Mouse (Mus musculus) fibroblast of lung, adult 2 months (primary cell): ENCODE data around the gene Sod2.
"Not testable (repeated sequence)": the region's sequence is repeated elsewhere in the genome, so short reads cannot be mapped to it uniquely, and the experiment has no call there.

Experiments used
- DNase-seq: peaks from one replicate; pipeline ENCODE4 v3.0.0-alpha.2; 2011; ENCODE audit warnings: low read depth

The Sod2 gene

DNA sequence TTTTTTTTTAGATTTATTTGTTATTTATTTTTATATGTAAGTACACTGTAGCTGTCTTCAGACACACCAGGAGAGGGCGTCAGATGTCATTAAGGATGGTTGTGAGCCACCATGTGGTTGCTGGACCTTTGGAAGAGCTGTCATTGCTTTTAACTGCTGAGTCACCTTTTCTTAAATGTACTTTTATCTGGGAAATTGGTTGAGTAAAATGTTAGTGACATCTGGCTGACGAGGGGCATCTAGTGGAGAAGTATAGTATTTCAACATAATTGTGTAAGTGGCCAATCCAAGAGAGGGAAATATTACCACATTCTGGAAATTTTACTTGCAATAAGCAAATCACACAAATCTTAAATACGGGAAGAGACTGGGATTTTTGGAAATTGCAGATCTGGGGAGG lies 3.2 kb downstream of the Sod2 start:
- DNase-seq, result peak; percentile 72

DNA sequence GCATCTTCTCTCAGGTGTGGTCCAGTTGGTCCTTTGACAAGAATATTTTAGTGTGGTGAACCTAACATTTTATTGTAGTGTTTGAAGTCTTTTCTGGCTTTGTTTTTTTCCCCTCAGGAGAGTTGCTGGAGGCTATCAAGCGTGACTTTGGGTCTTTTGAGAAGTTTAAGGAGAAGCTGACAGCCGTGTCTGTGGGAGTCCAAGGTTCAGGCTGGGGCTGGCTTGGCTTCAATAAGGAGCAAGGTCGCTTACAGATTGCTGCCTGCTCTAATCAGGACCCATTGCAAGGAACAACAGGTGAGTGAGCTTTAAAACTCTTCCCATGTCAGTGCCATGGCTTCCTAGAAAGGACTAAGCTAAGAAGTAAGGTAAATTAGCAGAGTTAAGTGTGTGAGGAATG lies 6.7 kb downstream of the Sod2 start:
- no peak for DNase-seq

DNA sequence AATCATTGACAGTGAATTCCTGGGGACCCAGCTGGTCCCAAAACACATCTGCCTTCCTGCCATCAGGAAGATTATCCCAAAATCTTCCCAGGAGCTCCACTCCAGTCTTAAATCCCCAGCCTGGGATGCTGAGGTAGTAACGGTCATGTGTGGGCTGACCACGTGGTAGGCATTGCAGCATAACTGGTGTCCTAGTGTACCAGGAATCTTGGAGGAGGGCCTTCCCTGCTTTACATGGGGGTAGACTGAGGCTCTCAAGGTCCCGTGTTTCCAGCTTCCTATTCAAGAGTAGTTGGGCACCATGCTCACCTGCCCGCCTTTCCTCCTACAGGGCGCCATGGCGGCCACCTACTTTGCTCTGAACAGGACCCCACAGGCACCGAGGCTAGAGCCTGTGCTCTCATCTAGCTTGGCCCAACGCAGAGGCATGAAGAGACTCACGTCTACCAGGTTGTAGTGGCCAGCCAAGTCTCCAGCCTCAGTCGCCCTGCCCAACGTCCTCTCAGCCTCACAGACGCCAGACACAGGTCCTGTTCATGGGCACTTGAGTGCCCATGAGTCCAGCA lies 30.1 kb downstream of the Sod2 start:
- not testable (repeated sequence) for DNase-seq

DNA sequence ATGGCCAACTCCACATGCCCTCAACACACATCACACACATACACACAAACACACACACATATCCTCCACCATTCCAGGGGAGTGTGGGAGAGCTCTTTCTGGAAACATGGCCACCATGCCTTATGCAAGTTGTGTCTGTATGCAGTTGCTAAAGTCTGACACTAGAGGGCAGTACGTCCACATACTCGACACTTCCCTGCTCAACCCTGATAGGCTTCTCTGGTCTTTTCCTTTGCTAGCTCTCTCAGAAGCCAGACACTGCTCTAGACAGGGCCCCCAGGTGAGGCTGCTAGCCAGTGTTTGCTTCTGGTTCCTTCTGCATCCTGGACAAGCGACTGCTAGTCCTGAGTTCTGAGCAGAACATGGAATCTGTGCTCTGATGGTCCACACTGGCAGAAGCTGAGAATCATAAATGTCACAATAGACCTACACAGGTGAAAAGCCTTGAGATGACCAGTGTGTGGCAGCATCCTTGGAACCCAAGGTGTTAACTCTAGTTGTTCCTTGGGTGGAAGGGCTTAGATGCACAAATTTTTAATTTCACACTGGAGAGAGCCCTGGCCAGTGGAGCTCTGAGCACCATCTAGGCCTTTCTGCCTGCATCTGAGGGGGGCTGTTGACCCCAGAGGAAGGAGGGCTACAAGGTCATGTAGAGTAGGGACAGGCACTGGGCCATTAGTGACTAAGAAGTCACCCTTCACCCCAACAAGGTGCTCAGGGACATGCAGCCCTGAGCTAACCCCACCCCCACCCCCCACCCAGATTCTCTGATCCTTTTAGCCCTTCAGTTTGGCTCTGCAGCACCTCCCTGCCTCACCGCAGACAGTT lies 37.4 kb downstream of the Sod2 start:
- peak; percentile 22 for DNase-seq

DNA sequence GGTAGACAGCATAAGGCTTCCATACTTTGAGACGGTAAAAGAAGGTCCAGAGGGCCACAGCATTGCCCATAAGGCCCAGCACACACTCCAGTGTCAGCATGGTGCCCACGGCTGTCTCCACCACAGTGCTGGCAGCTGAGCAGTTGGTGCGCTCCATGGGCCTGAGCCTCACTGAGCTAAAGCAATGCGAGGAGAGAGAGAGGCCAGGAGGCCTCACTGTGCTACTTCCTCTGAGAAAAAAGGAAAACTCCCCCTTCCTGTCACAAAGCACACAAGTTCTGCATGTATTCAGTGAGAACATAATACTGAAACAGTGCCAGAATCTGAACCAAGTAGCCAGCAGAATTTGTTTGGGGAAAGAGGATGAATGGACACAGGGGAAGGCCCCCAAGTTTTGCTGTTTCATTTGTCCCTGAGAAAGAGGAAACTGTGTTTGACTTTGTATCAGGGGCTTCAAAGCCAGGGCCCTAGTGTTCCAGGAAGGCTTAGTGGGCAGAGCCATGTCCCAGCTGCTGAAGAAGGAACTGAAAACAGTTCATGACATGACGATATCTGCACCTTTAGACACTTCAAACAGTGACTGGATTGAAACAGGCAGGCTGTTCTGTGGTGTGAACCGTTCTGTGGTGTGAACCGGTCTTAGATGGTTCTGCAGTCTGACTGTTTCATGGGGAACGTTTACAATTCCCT lies 45.6 kb downstream of the Sod2 start, which contains the start of gene Gpr31b:
TSS of gene Gpr31b (minus strand) at position 173 of the 690 bp plus-strand sequence.
- not testable (repeated sequence) for DNase-seq

DNA sequence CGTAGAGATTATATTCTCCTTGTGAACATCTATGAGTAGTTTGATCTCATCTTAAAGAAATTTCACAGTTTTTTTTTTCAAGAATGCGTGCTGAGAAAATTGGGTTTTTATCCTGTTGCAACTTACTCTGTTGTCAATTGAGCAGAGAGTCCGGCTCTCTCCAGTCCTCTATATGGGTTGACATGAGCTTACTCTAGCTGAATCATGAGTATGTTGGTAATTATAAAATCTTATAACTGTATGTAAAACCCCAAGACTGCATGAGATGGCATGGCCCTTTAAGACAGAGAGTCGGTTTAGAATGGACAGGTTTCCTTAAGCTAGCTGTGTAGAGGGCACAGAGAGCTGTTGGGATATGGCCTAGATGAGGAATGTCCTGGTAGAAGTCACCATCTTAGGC lies 54.2 kb downstream of the Sod2 start, which contains the start of gene Tcp10b:
TSS of gene Tcp10b (plus strand) at position 301 of the 400 bp plus-strand sequence.
- not testable (repeated sequence) for DNase-seq

DNA sequence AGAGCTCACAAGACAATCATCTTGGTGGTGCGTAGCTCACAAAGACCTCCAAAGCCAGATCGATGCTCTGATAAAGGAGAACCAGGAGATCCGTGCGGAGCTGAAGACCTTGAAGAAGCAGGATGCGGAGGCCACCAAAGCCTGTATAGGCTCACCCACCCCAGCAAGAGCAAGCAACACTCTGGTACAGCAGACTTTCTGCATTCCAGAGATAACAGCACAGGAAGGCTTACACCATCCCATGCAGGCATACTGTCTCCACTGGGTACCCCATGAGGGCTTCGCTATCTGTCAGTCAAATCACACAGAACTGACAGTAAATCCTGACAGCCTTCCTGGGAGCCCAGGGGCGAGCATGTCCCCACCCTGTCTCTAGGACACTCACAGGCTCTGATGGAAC lies 56.2 kb downstream of the Sod2 start:
- DNase-seq, result not testable (repeated sequence)

DNA sequence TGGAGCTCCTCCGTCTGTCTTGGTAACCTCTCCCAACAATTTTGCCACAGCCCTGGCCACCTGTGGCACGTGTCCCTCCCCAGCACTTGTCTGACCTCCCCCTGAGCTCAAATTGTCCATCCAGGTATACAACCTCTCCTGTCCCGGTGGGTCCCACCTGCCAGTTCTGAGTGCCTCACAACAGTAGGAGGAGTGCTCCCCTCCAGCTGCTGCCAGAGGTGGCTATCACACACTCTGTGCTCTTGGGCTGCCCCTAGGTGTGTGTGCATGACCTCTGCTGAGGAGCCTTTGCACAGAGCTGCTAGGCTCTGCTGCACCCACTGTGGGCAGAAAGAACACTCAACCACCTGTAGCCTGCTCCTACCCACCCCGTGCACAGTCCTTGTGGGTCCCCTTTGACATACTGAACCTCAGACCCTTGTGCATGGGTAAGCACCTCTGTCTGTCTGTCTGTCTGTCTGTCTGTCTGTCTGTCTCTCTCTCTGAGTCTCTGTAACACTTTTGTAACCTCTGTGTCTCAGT lies 61.3 kb downstream of the Sod2 start:
- DNase-seq, result not testable (repeated sequence)

DNA sequence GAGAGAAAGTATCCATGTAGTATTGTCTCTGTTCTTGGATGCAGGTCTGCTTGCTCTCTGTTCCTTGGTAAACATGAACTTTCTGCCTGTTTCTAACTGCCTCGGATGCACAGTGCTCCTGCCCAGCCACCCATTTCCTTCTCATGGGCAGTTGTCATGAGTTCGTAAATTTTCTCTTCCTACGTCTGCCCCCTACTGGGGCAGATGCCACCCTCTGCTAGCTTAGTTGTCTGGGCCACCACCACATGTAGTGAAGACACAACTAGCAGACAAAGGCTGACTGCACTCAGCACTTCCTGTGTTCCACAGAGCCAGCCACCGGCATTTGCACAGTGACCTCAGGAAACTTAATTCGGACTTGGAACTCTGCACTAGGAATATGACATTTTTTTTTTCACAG lies 62.6 kb downstream of the Sod2 start:
- DNase-seq, result not testable (repeated sequence)
